Mouse (Mus musculus): ENCODE data around the gene Grik1.

DNA sequence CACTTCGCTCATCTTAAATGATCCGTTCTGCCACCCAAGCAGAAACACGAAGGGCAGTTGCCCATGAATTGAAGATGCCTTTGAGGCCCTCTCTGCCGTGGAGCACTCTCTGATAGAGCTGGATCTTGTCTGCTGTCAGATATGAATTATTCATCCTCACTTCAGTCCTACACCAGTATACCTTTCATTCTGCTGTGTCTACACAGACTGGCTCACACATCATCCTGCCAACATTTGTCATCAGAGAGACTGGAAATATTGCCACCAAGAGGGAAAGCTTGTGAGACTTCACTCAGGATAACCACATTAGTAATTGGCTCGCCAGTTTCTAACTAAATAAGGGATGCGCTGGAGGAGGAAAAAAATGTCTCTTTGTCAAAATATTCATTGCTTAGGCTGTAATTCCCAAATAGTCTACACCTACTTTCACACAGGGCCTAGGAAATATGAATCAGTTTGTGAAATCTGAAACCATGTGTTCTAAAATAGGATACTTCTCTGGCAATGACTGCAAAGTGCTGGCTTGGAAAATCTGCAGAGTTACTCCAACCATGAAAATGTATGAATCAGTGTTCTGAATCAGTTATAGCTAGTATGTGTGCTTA, 102.5 kb downstream of the Grik1 start:
- TF ChIP-seq MYOG (IDR thresholded peaks at IDR 0.05; ENCODE audit: control insufficient read depth, extremely low read depth, insufficient read length) (no peak), CTCF (IDR thresholded peaks at IDR 0.05; ENCODE audit: control insufficient read depth, insufficient read depth, insufficient read length) (no peak), USF1 (IDR thresholded peaks at IDR 0.05; ENCODE audit: low read depth) (no peak), CEBPB (IDR thresholded peaks at IDR 0.05; ENCODE audit: low read depth) (no peak), MAX (IDR thresholded peaks at IDR 0.05) (no peak), MYOD1 (IDR thresholded peaks at IDR 0.05; ENCODE audit: control insufficient read depth, insufficient read length, low read depth) (no peak), FOSL1 (IDR thresholded peaks at IDR 0.05; ENCODE audit: insufficient read depth, low read length, poor library complexity, severe bottlenecking) (no peak)
